Mouse (Mus musculus) testis, adult 2 months (tissue): ENCODE measurements around the gene Hsd11b1.

Experiments
- CTCF ChIP-seq: fragments of 200-500 bp; IDR thresholded peaks from 2 replicates; pipeline ENCODE4 v1.5.1; 2012; ENCODE audit warnings: low read depth, mild to moderate bottlenecking, inconsistent platforms, low read length, moderate library complexity; ENCODE audit not compliant: control insufficient read depth, insufficient read depth, insufficient replicate concordance
- POLR2A ChIP-seq: fragments of 200-500 bp; IDR thresholded peaks from 2 replicates; pipeline ENCODE4 v1.6.1; 2012; ENCODE audit warnings: low read depth, mild to moderate bottlenecking, inconsistent platforms, low read length, moderate library complexity; ENCODE audit not compliant: control insufficient read depth

DNA sequence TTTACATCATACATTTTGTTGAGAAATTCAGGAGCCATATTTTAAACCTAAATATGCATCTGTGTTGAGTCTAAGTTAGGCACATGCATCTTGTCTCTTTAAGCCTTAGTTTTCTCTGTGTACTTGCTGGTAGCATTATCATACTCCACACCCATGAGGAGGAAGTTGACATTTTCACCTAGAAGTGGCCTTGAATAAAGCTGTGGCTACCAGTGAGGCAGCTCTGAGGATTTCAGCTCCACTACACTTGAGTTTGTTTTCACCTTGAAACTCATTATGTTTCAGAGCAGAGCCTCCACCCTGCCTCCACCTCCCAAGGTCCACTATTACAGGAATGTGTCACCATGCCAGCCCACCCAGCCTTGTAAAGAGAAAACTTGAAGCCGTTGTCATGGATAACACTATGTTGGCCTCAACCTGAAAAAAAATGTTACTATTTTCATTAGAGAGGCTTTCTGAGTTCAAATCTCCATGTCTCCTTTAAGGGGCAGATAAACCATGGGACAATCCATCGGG, 29.7 kb downstream of the Hsd11b1 start:
- no peak for TF ChIP-seq POLR2A
- TF ChIP-seq CTCF = no peak
